Mouse (Mus musculus) right cerebral cortex, adult 18-20 months (tissue): ENCODE measurements at regions not wholly inside any gene's neighbourhood (a gene's known extent, or its start where the extent isn't known, plus 50 kb on each side); places are given as distances from the start of the nearest gene placed in this dataset.
"Not testable (repeated sequence)": the region's sequence is repeated elsewhere in the genome, so short reads cannot be mapped to it uniquely, and the experiment has no call there.

Source experiments
- DNase-seq: peaks from one replicate; pipeline ENCODE4 v3.0.0; 2022; ENCODE audit warnings: mixed read lengths

GRCm38 (mm10) chr13:87649289-87649688 is 1172.0 kb upstream of the Edil3 start:
- DNase-seq, result no peak

- not testable (repeated sequence) for DNase-seq
Measured at GRCm38 (mm10) chr13:87672461-87672860, 1148.8 kb upstream of the Edil3 start.

GRCm38 (mm10) chr13:87678917-87679316 is 1142.4 kb upstream of the Edil3 start:
- DNase-seq, result peak; percentile 0
